In genomic region chrX:57327668-57328338, GRCm38 (mm10) we compare ENCODE assay signal across 24 mouse cellular contexts. TPM values are rescaled to one million over a fixed set of nuclear protein-coding genes. Genes with fewer than 3 reads are reported as not detected.
A peak's percentile ranks its signal among the peaks of the same experiment; 100 is the strongest.
DNase-seq lines count a peak whose midpoint lies in the region; ATAC-seq and TF ChIP-seq lines count a peak whose summit lies in the region.
"Had no signal": no experiment of that assay in that cellular context is flagged by ENCODE, and none has a peak within 500 bp of the region (broad histone marks: within the 10 kb centered on the region; RNA-seq: fewer than 3 reads in every experiment).

No protein-coding gene starts in this region.

- no peak for DNase-seq in liver, postnatal 0 days
- DNase-seq in thymus, adult 2 months = peak; percentile 31
- DNase-seq in thymus, postnatal 25 days = no peak
- peak; percentile 31 for DNase-seq in thymus, postnatal 4 days
- no peak for DNase-seq in thymus, postnatal 0 days (ENCODE audit: low spot score)
- DNase-seq: adrenal gland, adult 8-10 months; adrenal gland, postnatal 14 days; adrenal gland, postnatal 36 days; B cell, adult 2 months; cerebellum, adult 11-12 months; cerebellum, adult 2 months; cerebellum, adult 9-10 months; cerebellum, postnatal 10 days; cerebellum, postnatal 25 days had no signal

- H3K36me3 ChIP-seq in liver, embryonic 12.5 days = no peaks in the 10 kb centered on the region
- H3K36me3 ChIP-seq in liver, postnatal 0 days (replicated peaks; ENCODE audit: insufficient read depth, low read length) = no peaks in the 10 kb centered on the region
- H3K36me3 ChIP-seq in thymus, adult 2 months (ENCODE audit: control insufficient read depth, insufficient read depth, low read length) = no peaks in the 10 kb centered on the region
- H3K36me3 ChIP-seq: embryonic facial prominence, embryonic 10.5 days; embryonic facial prominence, embryonic 12.5 days; forebrain, embryonic 15.5 days; G1E had no signal

- no peak overlapping the region for H3K4me3 ChIP-seq in liver, embryonic 12.5 days
- no peak overlapping the region for H3K4me3 ChIP-seq in liver, postnatal 0 days (ENCODE audit: low read depth, low read length)
- H3K4me3 ChIP-seq in thymus, adult 2 months (ENCODE audit: control insufficient read depth, insufficient read depth, low read length) = no peak overlapping the region
- H3K4me3 ChIP-seq: embryonic facial prominence, embryonic 10.5 days; embryonic facial prominence, embryonic 12.5 days; forebrain, embryonic 13.5 days; forebrain, embryonic 15.5 days had no signal

- TF ChIP-seq POLR2A in thymus, adult 2 months (IDR thresholded peaks at IDR 0.05; ENCODE audit: control insufficient read depth, extremely low read depth, insufficient read depth, low read length, poor library complexity) = no peak

- no peak for TF ChIP-seq EP300 in liver, postnatal 0 days (IDR thresholded peaks at IDR 0.05; ENCODE audit: low read depth)

- no peak for TF ChIP-seq CTCF in liver, postnatal 0 days (IDR thresholded peaks at IDR 0.05; ENCODE audit: low read depth)
- TF ChIP-seq CTCF in thymus, adult 2 months (IDR thresholded peaks at IDR 0.05; ENCODE audit: borderline replicate concordance, control insufficient read depth, extremely low read depth, insufficient read depth, low read length, poor library complexity) = no peak

- no peaks in the 10 kb centered on the region for H3K9me3 ChIP-seq in liver, embryonic 12.5 days (replicated peaks)
- no peaks in the 10 kb centered on the region for H3K9me3 ChIP-seq in liver, postnatal 0 days (ENCODE audit: low read length)
- H3K9me3 ChIP-seq: embryonic facial prominence, embryonic 10.5 days; embryonic facial prominence, embryonic 12.5 days; forebrain, embryonic 13.5 days; forebrain, embryonic 15.5 days; G1E had no signal

- peak; percentile 73 for ATAC-seq in liver, embryonic 12.5 days
- ATAC-seq in liver, postnatal 0 days = no peak
- ATAC-seq: activated CD4-positive, CD25-positive, alpha-beta regulatory T cell, adult 4 months; CD4-positive, CD25-positive, alpha-beta regulatory T cell, adult 4 months; forebrain, embryonic 13.5 days; Patski had no signal

- H3K4me1 ChIP-seq in liver, embryonic 12.5 days = peaks cover 19% of the 10 kb centered on the region
- H3K4me1 ChIP-seq in liver, postnatal 0 days (ENCODE audit: insufficient read depth) = no peaks in the 10 kb centered on the region
- H3K4me1 ChIP-seq in thymus, adult 2 months (replicated peaks; ENCODE audit: control insufficient read depth, insufficient read depth, low read length) = peaks cover 11% of the 10 kb centered on the region
- H3K4me1 ChIP-seq: embryonic facial prominence, embryonic 10.5 days; embryonic facial prominence, embryonic 12.5 days; forebrain, embryonic 13.5 days; forebrain, embryonic 15.5 days had no signal

- H3K27ac ChIP-seq in liver, embryonic 12.5 days = no peak overlapping the region
- no peak overlapping the region for H3K27ac ChIP-seq in liver, postnatal 0 days (ENCODE audit: low read depth)
- no peak overlapping the region for H3K27ac ChIP-seq in thymus, adult 2 months (ENCODE audit: control insufficient read depth, insufficient read depth, low read length)
- H3K27ac ChIP-seq: embryonic facial prominence, embryonic 10.5 days; embryonic facial prominence, embryonic 12.5 days; forebrain, embryonic 13.5 days; forebrain, embryonic 15.5 days had no signal

- WGBS in liver, embryonic 12.5 days (ENCODE audit: insufficient replicate concordance) = 43% methylated on average over 3 of the region's 3 CpGs
- WGBS in liver, postnatal 0 days (ENCODE audit: insufficient replicate concordance) = 56% methylated on average over 3 of the region's 3 CpGs
- WGBS in thymus, adult 2 months = 76% methylated on average over 3 of the region's 3 CpGs

- no peak overlapping the region for H3K9ac ChIP-seq in liver, embryonic 12.5 days
- no peak overlapping the region for H3K9ac ChIP-seq in liver, postnatal 0 days (replicated peaks)
- H3K9ac ChIP-seq: embryonic facial prominence, embryonic 12.5 days; forebrain, embryonic 13.5 days; forebrain, embryonic 15.5 days had no signal

- no peak overlapping the region for H3K4me2 ChIP-seq in liver, embryonic 12.5 days
- H3K4me2 ChIP-seq in liver, postnatal 0 days (ENCODE audit: low read depth, low read length) = no peak overlapping the region
- H3K4me2 ChIP-seq: embryonic facial prominence, embryonic 12.5 days; forebrain, embryonic 15.5 days had no signal

- H3K27me3 ChIP-seq in liver, embryonic 12.5 days (replicated peaks) = peaks cover 9% of the 10 kb centered on the region
- H3K27me3 ChIP-seq in liver, postnatal 0 days (ENCODE audit: insufficient read depth, low read length) = no peaks in the 10 kb centered on the region
- H3K27me3 ChIP-seq in thymus, adult 2 months (ENCODE audit: control insufficient read depth, insufficient read depth, low read length) = no peaks in the 10 kb centered on the region
- H3K27me3 ChIP-seq: CH12.LX; embryonic facial prominence, embryonic 12.5 days; forebrain, embryonic 13.5 days; forebrain, embryonic 15.5 days had no signal

RNA-seq across cellular contexts. Expression of gene Arhgef6, which starts 10.7 kb away (rescaled TPM):
- 4.5 and 5.7 TPM in 2 replicates for polyA plus RNA-seq in liver, embryonic 12.5 days (2016; fragmentation: Nextera tagmentation; extraction: Ambion mirVana)
- polyA plus RNA-seq in liver, postnatal 0 days (2015; fragmentation: Nextera tagmentation; extraction: Ambion mirVana) = 5.9 and 6.1 TPM in 2 replicates
- polyA plus RNA-seq in thymus, adult 2 months (2012; rRNA removed) = 68.6 and 78.3 TPM in 2 replicates
- 56.2 and 60.5 TPM in 2 replicates for polyA plus RNA-seq in thymus, postnatal 0 days (2015; fragmentation: Nextera tagmentation; extraction: Ambion mirVana)

Comparison
In these comparisons a context has a peak if more than half of its experiments do, and no peak if none do; other contexts are left out.
1. DNase-seq: peak in thymus, adult 2 months (single experiment) and thymus, postnatal 4 days (single experiment); none in liver, postnatal 0 days (single experiment), thymus, postnatal 25 days (single experiment) and thymus, postnatal 0 days (single experiment).